ENCODE assay signal across 8 mouse cellular contexts in the genomic region with DNA sequence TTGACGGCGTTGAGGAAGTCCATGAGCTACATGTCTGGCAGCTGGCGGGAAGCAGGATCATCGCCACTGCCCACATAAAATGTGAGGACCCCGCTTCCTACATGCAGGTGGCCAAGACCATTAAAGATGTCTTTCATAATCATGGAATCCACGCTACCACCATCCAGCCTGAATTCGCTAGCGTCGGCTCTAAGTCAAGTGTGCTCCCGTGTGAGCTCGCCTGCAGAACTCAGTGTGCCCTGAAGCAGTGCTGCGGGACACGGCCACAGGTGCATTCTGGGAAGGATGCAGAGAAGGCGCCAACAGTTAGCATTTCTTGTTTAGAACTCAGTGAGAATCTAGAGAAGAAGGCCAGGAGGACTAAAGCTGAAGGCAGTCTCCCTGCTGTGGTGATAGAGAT. TPM values are rescaled to one million over a fixed set of nuclear protein-coding genes. Genes with fewer than 3 reads are reported as not detected.
A peak's percentile ranks its signal among the peaks of the same experiment; 100 is the strongest.
DNase-seq lines count a peak whose midpoint lies in the region; ATAC-seq and TF ChIP-seq lines count a peak whose summit lies in the region.

No protein-coding gene starts in this region.

- 93% methylated on average over 14 of the region's 14 CpGs for WGBS in lung, postnatal 0 days
- 92% methylated on average over 14 of the region's 14 CpGs for WGBS in liver, embryonic 12.5 days (ENCODE audit: insufficient replicate concordance)
- 93% methylated on average over 14 of the region's 14 CpGs for WGBS in stomach, embryonic 15.5 days

- H3K4me3 ChIP-seq in gastrocnemius, adult 2 months: peak overlapping the region; percentile 91
- no peak overlapping the region for H3K4me3 ChIP-seq in lung, postnatal 0 days (ENCODE audit: low read depth, low read length)
- peak overlapping the region; percentile 87 for H3K4me3 ChIP-seq in liver, embryonic 12.5 days
- H3K4me3 ChIP-seq in stomach, embryonic 15.5 days (replicated peaks): no peak overlapping the region

- no peaks in the 10 kb centered on the region for H3K9me3 ChIP-seq in lung, postnatal 0 days (ENCODE audit: low read length)
- no peaks in the 10 kb centered on the region for H3K9me3 ChIP-seq in liver, embryonic 12.5 days (replicated peaks)
- H3K9me3 ChIP-seq in stomach, embryonic 15.5 days: no peaks in the 10 kb centered on the region

- H3K9ac ChIP-seq in lung, postnatal 0 days (replicated peaks; ENCODE audit: low read depth): no peak overlapping the region
- H3K9ac ChIP-seq in liver, embryonic 12.5 days: no peak overlapping the region
- H3K9ac ChIP-seq in stomach, embryonic 15.5 days: no peak overlapping the region

- peaks cover 9% of the 10 kb centered on the region; the same call in 1 of the 2 replicates for H3K36me3 ChIP-seq in lung, postnatal 0 days (ENCODE audit: insufficient read depth, low read length)
- H3K36me3 ChIP-seq in liver, embryonic 12.5 days: peaks cover 58% of the 10 kb centered on the region
- H3K36me3 ChIP-seq in stomach, embryonic 15.5 days: peaks cover 8% of the 10 kb centered on the region

- peak overlapping the region; percentile 95; the same call in 1 of the 2 replicates for H3K4me2 ChIP-seq in lung, postnatal 0 days (replicated peaks; ENCODE audit: low read depth, low read length)
- H3K4me2 ChIP-seq in liver, embryonic 12.5 days: peak overlapping the region; percentile 98
- peak overlapping the region; percentile 91 for H3K4me2 ChIP-seq in stomach, embryonic 15.5 days

- no peak for TF ChIP-seq EP300 in lung, postnatal 0 days (IDR thresholded peaks at IDR 0.05)

- H3K27me3 ChIP-seq in lung, postnatal 0 days (replicated peaks; ENCODE audit: insufficient read depth, low read length): no peaks in the 10 kb centered on the region
- peaks cover 9% of the 10 kb centered on the region; the same call in 1 of the 2 replicates for H3K27me3 ChIP-seq in liver, embryonic 12.5 days (replicated peaks)
- no peaks in the 10 kb centered on the region for H3K27me3 ChIP-seq in stomach, embryonic 15.5 days (replicated peaks)

- no peak for ATAC-seq in lung, postnatal 0 days
- ATAC-seq in liver, embryonic 12.5 days: no peak
- ATAC-seq in stomach, embryonic 15.5 days (ENCODE audit: insufficient read depth, low FRiP score, low read depth): no peak

- intact Hi-C loops in gastrocnemius, adult 2 months (cut with DNase I): no loop called here

- peaks cover 9% of the 10 kb centered on the region for H3K4me1 ChIP-seq in lung, postnatal 0 days (ENCODE audit: insufficient read depth, low read depth, low read length)
- peaks cover 66% of the 10 kb centered on the region for H3K4me1 ChIP-seq in liver, embryonic 12.5 days
- peaks cover 36% of the 10 kb centered on the region for H3K4me1 ChIP-seq in stomach, embryonic 15.5 days

- H3K27ac ChIP-seq in gastrocnemius, adult 2 months: no peak overlapping the region
- H3K27ac ChIP-seq in lung, postnatal 0 days (ENCODE audit: low read length): no peak overlapping the region
- H3K27ac ChIP-seq in liver, embryonic 12.5 days: 0 out of 2 replicates have a peak overlapping the region, but pooled peaks have one; percentile 14
- H3K27ac ChIP-seq in stomach, embryonic 15.5 days: no peak overlapping the region

- no peak for TF ChIP-seq CTCF in gastrocnemius, adult 2 months (IDR thresholded peaks at IDR 0.05)
- no peak for TF ChIP-seq CTCF in lung, postnatal 0 days (IDR thresholded peaks at IDR 0.05)

- DNase-seq in gastrocnemius, adult 2 months: no peak
- DNase-seq in gastrocnemius, postnatal 4 days (ENCODE audit: low spot score in 2 of 2): no peak
- DNase-seq in lung, postnatal 0 days (ENCODE audit: low spot score): no peak
- no peak for DNase-seq in lung, adult 18-20 months
- no peak for DNase-seq in urinary bladder, postnatal 4 days (ENCODE audit: low spot score in 2 of 2)
- DNase-seq in cerebellum, postnatal 25 days: no peak

RNA-seq across cellular contexts. Expression of a gene that starts 2.7 kb away (rescaled TPM):
- total RNA-seq in gastrocnemius, adult 2 months (2021): 1 to 10 TPM; 5.8 to 6.4 TPM
- 1 to 10 TPM; 7.6 to 9.3 TPM for total RNA-seq in gastrocnemius, postnatal 4 days (2021)
- polyA plus RNA-seq in lung, postnatal 0 days (2015; fragmentation: Nextera tagmentation; extraction: Ambion mirVana): 5.2 and 5.6 TPM in 2 replicates
- polyA plus RNA-seq in liver, embryonic 12.5 days (2016; fragmentation: Nextera tagmentation; extraction: Ambion mirVana): 6.0 and 7.2 TPM in 2 replicates
- polyA plus RNA-seq in stomach, embryonic 15.5 days (2015; fragmentation: Nextera tagmentation; extraction: Ambion mirVana): 4.5 and 4.9 TPM in 2 replicates

Comparison
In these comparisons a context has a peak if more than half of its experiments do, and no peak if none do; other contexts are left out.
1. H3K4me3 ChIP-seq: peak in gastrocnemius, adult 2 months (single experiment) and liver, embryonic 12.5 days (single experiment); none in lung, postnatal 0 days (single experiment) and stomach, embryonic 15.5 days (single experiment).
2. Peak in every context shown above with its lines, with median percentiles within 50 percentile points of each other: H3K4me2 ChIP-seq.